14 mouse cellular contexts compared by ENCODE assay signal in genomic region chr9:41995278-41995677, GRCm38 (mm10).
"Had no signal": no experiment of that assay in that cellular context is flagged by ENCODE, and none has a peak within 500 bp of the region (broad histone marks: within the 10 kb centered on the region; RNA-seq: fewer than 3 reads in every experiment).

No protein-coding gene starts in this region.

- ATAC-seq: intestine, embryonic 15.5 days; liver, postnatal 0 days; midbrain, embryonic 13.5 days had no signal

- DNase-seq: liver; liver, embryonic 13.5 days; liver, postnatal 0 days; lung, postnatal 14 days; thymus, postnatal 14 days had no signal

- H3K27ac ChIP-seq: intestine, embryonic 15.5 days; layer of hippocampus, adult 2 months; limb, embryonic 12.5 days; liver, embryonic 13.5 days; lung, embryonic 15.5 days; macrophage; midbrain, embryonic 13.5 days; neural tube, embryonic 12.5 days; stomach, postnatal 0 days had no signal

- H3K9ac ChIP-seq: intestine, embryonic 15.5 days; limb, embryonic 12.5 days; liver, embryonic 13.5 days; liver, postnatal 0 days; lung, embryonic 15.5 days; midbrain, embryonic 13.5 days; neural tube, embryonic 12.5 days had no signal

- H3K27me3 ChIP-seq: intestine, embryonic 15.5 days; limb, embryonic 12.5 days; liver, embryonic 13.5 days; lung, embryonic 15.5 days; megakaryocyte, embryonic 14.5 days; midbrain, embryonic 13.5 days; neural tube, embryonic 12.5 days had no signal

- H3K4me1 ChIP-seq: intestine, embryonic 15.5 days; liver, embryonic 13.5 days; lung, embryonic 15.5 days; megakaryocyte, embryonic 14.5 days had no signal

- H3K4me3 ChIP-seq: intestine, embryonic 15.5 days; layer of hippocampus, adult 2 months; limb, embryonic 12.5 days; liver, embryonic 13.5 days; lung, embryonic 15.5 days; megakaryocyte, embryonic 14.5 days; midbrain, embryonic 13.5 days; neural tube, embryonic 12.5 days had no signal

- H3K4me2 ChIP-seq: intestine, embryonic 15.5 days; limb, embryonic 12.5 days; liver, embryonic 13.5 days; lung, embryonic 15.5 days; midbrain, embryonic 13.5 days; neural tube, embryonic 12.5 days had no signal

- H3K9me3 ChIP-seq: intestine, embryonic 15.5 days; limb, embryonic 12.5 days; liver, embryonic 13.5 days; lung, embryonic 15.5 days; megakaryocyte, embryonic 14.5 days; midbrain, embryonic 13.5 days; neural tube, embryonic 12.5 days had no signal

- H3K36me3 ChIP-seq: intestine, embryonic 15.5 days; liver, embryonic 13.5 days had no signal
